Mouse (Mus musculus): ENCODE data around the gene Ano2.

- TF ChIP-seq CTCF (IDR thresholded peaks at IDR 0.05; ENCODE audit: control insufficient read depth, insufficient read depth, insufficient read length) (no peak), USF1 (IDR thresholded peaks at IDR 0.05; ENCODE audit: low read depth) (no peak), MAX (IDR thresholded peaks at IDR 0.05) (no peak), CEBPB (IDR thresholded peaks at IDR 0.05; ENCODE audit: low read depth) (no peak), FOSL1 (IDR thresholded peaks at IDR 0.05; ENCODE audit: insufficient read depth, low read length, poor library complexity, severe bottlenecking) (no peak), MYOD1 (IDR thresholded peaks at IDR 0.05; ENCODE audit: control insufficient read depth, insufficient read length, low read depth) (no peak), MYOG (IDR thresholded peaks at IDR 0.05; ENCODE audit: control insufficient read depth, extremely low read depth, insufficient read length) (no peak)
These were observed 18.4 kb upstream of the Ano2 start for GRCm38 (mm10) chr6:125671835-125672234.

Measured in C2C12 (cell line).